Mouse (Mus musculus) lung, postnatal 0 days (tissue): Measurements from ENCODE around the gene Scml4. TPM values are rescaled to one million over a fixed set of nuclear protein-coding genes. Genes with fewer than 3 reads are reported as not detected.

Source experiments
- ATAC-seq: fragments of 200-750 bp; cut with Nextera tagmentation; 2 replicates; pipeline ENCODE4 v1.8.0; 2017; ENCODE audit warnings: moderate library complexity
- DNase-seq: peaks from one replicate; pipeline ENCODE4 v3.0.0-alpha.2; 2016; ENCODE audit warnings: low spot score
- H3K27ac ChIP-seq: fragments of 300-500 bp; sonication (generic); 2 replicates; pipeline ENCODE4 v1.5.1; 2014; ENCODE audit warnings: antibody characterized with exemption, mild to moderate bottlenecking, low read length, mixed read lengths
- H3K27me3 ChIP-seq: fragments of 300-500 bp; sonication (generic); replicated peaks from 2 replicates; pipeline ENCODE4 v1.6.1; 2014; ENCODE audit warnings: low read length, mixed read lengths; ENCODE audit not compliant: insufficient read depth
- H3K36me3 ChIP-seq: fragments of 300-500 bp; sonication (generic); 2 replicates; pipeline ENCODE4 v1.6.1; 2014; ENCODE audit warnings: low read length, mixed read lengths; ENCODE audit not compliant: insufficient read depth
- H3K4me1 ChIP-seq: fragments of 300-500 bp; sonication (generic); 2 replicates; pipeline ENCODE4 v1.6.1; 2014; ENCODE audit warnings: antibody characterized with exemption, low read depth, low read length, mixed read lengths; ENCODE audit not compliant: insufficient read depth
- H3K4me2 ChIP-seq: fragments of 300-500 bp; sonication (generic); replicated peaks from 2 replicates; pipeline ENCODE4 v1.6.1; 2014; ENCODE audit warnings: low read depth, mild to moderate bottlenecking, low read length, moderate library complexity, mixed read lengths
- H3K4me3 ChIP-seq: fragments of 300-500 bp; sonication (generic); 2 replicates; pipeline ENCODE4 v1.5.1; 2014; ENCODE audit warnings: low read depth, low read length
- H3K9ac ChIP-seq: fragments of 300-500 bp; sonication (generic); replicated peaks from 2 replicates; pipeline ENCODE4 v1.6.1; 2014; ENCODE audit warnings: low read depth, mild to moderate bottlenecking
- H3K9me3 ChIP-seq: fragments of 300-500 bp; sonication (generic); 2 replicates; pipeline ENCODE4 v1.6.1; 2016; ENCODE audit warnings: low read length, mixed read lengths
- CTCF ChIP-seq: IDR thresholded peaks from 2 replicates; pipeline ENCODE4 v1.5.1; 2016; ENCODE audit warnings: antibody characterized with exemption, mild to moderate bottlenecking
- EP300 ChIP-seq: IDR thresholded peaks from 2 replicates; pipeline ENCODE4 v1.6.1; 2016; ENCODE audit warnings: antibody characterized with exemption, mild to moderate bottlenecking, control low read depth
- WGBS: fragments of 180-500 bp; shearing (Covaris S2); extraction: QIAGEN DNeasy Blood & Tissue Kit; methylation state at CpG from one replicate; pipeline ENCODE4 v1.1.7; 2014; 5-methylcytosine and 5-hydroxymethylcytosine counted together
- polyA plus RNA-seq: library from polyadenylated mRNA; unstranded; fragments of >200 nt; fragmentation: Nextera tagmentation; extraction: Ambion mirVana; gene quantifications from 2 replicates; pipeline ENCODE4 v1.2.1, GENCODE M21; 2015

Gene Scml4
- polyA plus RNA-seq, 1 experiment from 2014 or later: 0.13 TPM

DNA sequence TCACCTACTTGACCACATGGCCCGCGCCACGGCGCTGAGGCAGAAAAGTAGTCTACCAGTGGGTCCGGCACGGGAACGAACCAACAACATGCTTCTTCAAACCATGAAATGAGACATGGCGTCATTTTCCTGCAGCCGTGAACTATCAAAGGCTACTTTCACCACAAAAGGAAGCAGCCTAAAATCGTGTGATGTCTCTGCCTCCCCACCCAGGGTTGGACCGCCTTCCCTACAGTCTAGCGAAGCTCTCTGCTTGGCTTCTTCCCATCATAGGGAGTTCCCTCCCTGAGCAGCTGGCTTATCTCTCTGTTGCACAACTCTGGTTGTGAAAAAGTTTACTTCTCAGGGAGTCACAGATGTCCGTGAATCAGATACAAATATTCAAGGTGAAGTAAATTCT lies 102.5 kb downstream of the Scml4 start:
- no peaks in the 10 kb centered on the region for H3K9me3 ChIP-seq
- H3K27ac ChIP-seq: no peak overlapping the region; the same call in 1 of the 2 replicates
- TF ChIP-seq CTCF (no peak), EP300 (no peak)
- 72% methylated on average over 13 of the region's 13 CpGs for WGBS
- no peaks in the 10 kb centered on the region for H3K4me1 ChIP-seq
- H3K4me3 ChIP-seq: no peak overlapping the region
- H3K27me3 ChIP-seq: no peaks in the 10 kb centered on the region
- peak; percentile 51 for DNase-seq
- H3K9ac ChIP-seq: no peak overlapping the region
- H3K4me2 ChIP-seq: no peak overlapping the region
- peak; percentile 71 for ATAC-seq
- no peaks in the 10 kb centered on the region for H3K36me3 ChIP-seq

DNA sequence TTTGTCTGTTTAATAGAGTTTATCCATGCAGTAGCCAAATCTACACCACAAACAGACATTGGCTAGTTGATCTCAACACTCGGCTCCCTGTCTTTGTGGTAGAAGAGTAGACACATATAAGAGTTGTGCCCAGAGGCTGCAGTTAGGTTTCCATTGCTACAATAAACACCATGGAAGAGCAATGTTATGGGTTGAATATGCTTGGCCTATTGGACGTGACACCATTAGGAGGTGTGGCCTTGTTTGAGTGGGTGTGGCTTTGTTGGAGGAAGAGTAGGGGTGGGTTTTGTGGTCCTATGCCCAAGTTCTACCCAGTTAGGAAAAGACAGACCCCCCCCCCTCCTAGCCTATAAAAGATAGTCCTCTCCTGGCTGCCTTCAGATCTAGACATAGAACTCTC lies 102.9 kb downstream of the Scml4 start:
- Histone ChIP-seq H3K27me3 (no peaks in the 10 kb centered on the region), H3K36me3 (no peaks in the 10 kb centered on the region), H3K9ac (no peak overlapping the region), H3K27ac (no peak overlapping the region), H3K9me3 (no peaks in the 10 kb centered on the region), H3K4me1 (no peaks in the 10 kb centered on the region), H3K4me2 (no peak overlapping the region), H3K4me3 (no peak overlapping the region)
- 86% methylated on average over 2 of the region's 2 CpGs for WGBS
- ATAC-seq (no peak), DNase-seq (no peak)
- no peak for TF ChIP-seq EP300
- TF ChIP-seq CTCF: no peak

GRCm38 (mm10) chr10:42968332-42968731 lies 108.2 kb downstream of the Scml4 start:
- Histone ChIP-seq H3K27ac (no peak overlapping the region), H3K4me1 (no peaks in the 10 kb centered on the region), H3K36me3 (no peaks in the 10 kb centered on the region), H3K9ac (no peak overlapping the region), H3K27me3 (no peaks in the 10 kb centered on the region), H3K4me3 (no peak overlapping the region), H3K4me2 (no peak overlapping the region), H3K9me3 (no peaks in the 10 kb centered on the region)
- no peak for DNase-seq
- TF ChIP-seq EP300 (no peak), CTCF (no peak)
- no peak for ATAC-seq
- 20% methylated on average over 2 of the region's 2 CpGs for WGBS

DNA sequence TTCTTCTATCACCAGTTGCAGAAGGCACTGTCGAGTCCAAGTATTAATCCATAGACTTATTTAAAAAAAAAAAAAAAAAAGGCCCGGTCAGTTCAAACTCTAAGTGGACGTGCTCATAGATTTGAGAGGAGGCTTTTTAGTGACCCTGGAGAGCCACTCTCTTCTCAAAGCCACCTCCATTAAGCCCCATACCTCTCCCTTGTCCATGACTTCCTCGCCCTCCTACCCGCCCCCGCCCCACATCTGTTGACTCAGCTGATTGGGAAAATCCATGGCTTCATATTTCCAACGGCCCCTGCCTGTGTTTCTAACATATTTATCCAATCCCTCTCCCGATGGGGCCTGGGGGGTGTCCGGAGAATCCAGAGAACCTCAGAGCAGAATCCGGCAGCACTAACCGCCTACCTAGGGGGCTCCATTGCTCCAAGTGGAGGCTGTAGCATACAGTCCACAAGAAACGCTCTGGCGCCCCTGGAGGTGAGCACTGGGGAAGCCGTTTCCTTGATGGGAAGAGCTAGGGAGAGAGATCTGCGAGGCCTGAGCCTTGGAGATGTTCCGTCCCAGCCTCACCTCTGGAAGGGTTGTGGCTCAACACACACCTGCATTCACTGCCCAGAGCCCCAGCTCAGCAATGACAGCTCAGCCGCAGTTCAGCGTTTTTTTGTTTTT lies 112.5 kb downstream of the Scml4 start:
- no peak overlapping the region for H3K4me3 ChIP-seq
- H3K9me3 ChIP-seq: no peaks in the 10 kb centered on the region
- no peaks in the 10 kb centered on the region for H3K36me3 ChIP-seq
- ATAC-seq: peak; percentile 75
- peak; percentile 87 for TF ChIP-seq CTCF
- TF ChIP-seq EP300: no peak
- DNase-seq: peak; percentile 79
- H3K4me2 ChIP-seq: peak overlapping the region; percentile 37
- no peak overlapping the region for H3K9ac ChIP-seq
- H3K27me3 ChIP-seq: no peaks in the 10 kb centered on the region
- no peak overlapping the region for H3K27ac ChIP-seq
- H3K4me1 ChIP-seq: no peaks in the 10 kb centered on the region
- WGBS: 24% methylated on average over 18 of the region's 18 CpGs

- 60% methylated on average over 4 of the region's 4 CpGs for WGBS
Measured at GRCm38 (mm10) chr10:42973537-42973936, 113.4 kb downstream of the Scml4 start.

GRCm38 (mm10) chr10:42976577-42976976 lies 116.4 kb downstream of the Scml4 start:
- Histone ChIP-seq H3K9ac (no peak overlapping the region), H3K4me1 (no peaks in the 10 kb centered on the region), H3K9me3 (no peaks in the 10 kb centered on the region), H3K27me3 (no peaks in the 10 kb centered on the region), H3K36me3 (no peaks in the 10 kb centered on the region), H3K27ac (no peak overlapping the region), H3K4me2 (no peak overlapping the region), H3K4me3 (no peak overlapping the region)
- ATAC-seq: no peak
- TF ChIP-seq EP300 (no peak), CTCF (no peak)
- no peak for DNase-seq
- WGBS: 55% methylated on average over 6 of the region's 6 CpGs

More at GRCm38 (mm10) chr10:42973537-42973936, 113.4 kb downstream of the Scml4 start:
- DNase-seq (no peak), ATAC-seq (no peak)
- H3K4me2 ChIP-seq: no peak overlapping the region
- H3K9ac ChIP-seq: no peak overlapping the region
- H3K4me1 ChIP-seq: no peaks in the 10 kb centered on the region
- no peaks in the 10 kb centered on the region for H3K27me3 ChIP-seq
- no peak overlapping the region for H3K27ac ChIP-seq
- no peaks in the 10 kb centered on the region for H3K36me3 ChIP-seq
- H3K4me3 ChIP-seq: no peak overlapping the region
- no peak for TF ChIP-seq CTCF
- no peak for TF ChIP-seq EP300
- H3K9me3 ChIP-seq: no peaks in the 10 kb centered on the region

- no peak overlapping the region for H3K4me2 ChIP-seq
- H3K4me3 ChIP-seq: no peak overlapping the region
- no peak for ATAC-seq
- H3K9me3 ChIP-seq: no peaks in the 10 kb centered on the region
- no peaks in the 10 kb centered on the region for H3K4me1 ChIP-seq
- H3K36me3 ChIP-seq: no peaks in the 10 kb centered on the region
- H3K27me3 ChIP-seq: no peaks in the 10 kb centered on the region
- DNase-seq: no peak
- 54% methylated on average over 3 of the region's 3 CpGs for WGBS
- no peak overlapping the region for H3K27ac ChIP-seq
- TF ChIP-seq CTCF: no peak
- TF ChIP-seq EP300: no peak
- no peak overlapping the region for H3K9ac ChIP-seq
Measured at GRCm38 (mm10) chr10:42978346-42978745, 118.2 kb downstream of the Scml4 start.
